Mouse (Mus musculus): ENCODE results near the gene Sf3a1.
A peak's percentile ranks its signal among the peaks of the same experiment; 100 is the strongest.
"Not testable (repeated sequence)": the region's sequence is repeated elsewhere in the genome, so short reads cannot be mapped to it uniquely, and the experiment has no call there.

The Sf3a1 gene

GRCm38 (mm10) chr11:4138964-4139363, 21.2 kb upstream of the Sf3a1 start:
- DNase-seq, result no peak

GRCm38 (mm10) chr11:4141505-4141904, 18.6 kb upstream of the Sf3a1 start:
- DNase-seq, result no peak

DNA sequence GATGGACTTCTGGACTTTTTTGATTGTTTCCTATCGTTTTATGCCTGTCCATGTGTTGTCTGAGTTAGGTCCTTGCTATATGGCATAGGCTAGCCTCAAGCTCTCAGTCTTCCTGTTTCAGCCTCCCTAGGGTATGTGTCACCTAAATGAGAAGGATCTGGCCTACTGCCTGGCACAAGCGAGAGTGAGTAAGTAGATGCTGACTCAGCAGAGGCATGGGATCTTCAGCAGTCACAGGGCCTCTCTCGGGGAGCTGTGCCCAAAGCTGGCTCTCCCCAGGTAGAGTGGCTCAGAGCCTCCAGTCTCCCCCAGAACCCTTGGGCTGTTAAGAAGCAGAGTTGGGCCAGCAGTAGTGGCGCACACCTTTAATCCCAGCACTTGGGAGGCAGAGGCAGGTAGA, 17.8 kb upstream of the Sf3a1 start:
- no peak for DNase-seq

- no peak for DNase-seq
Measured at GRCm38 (mm10) chr11:4143281-4144062, 16.7 kb upstream of the Sf3a1 start.

DNA sequence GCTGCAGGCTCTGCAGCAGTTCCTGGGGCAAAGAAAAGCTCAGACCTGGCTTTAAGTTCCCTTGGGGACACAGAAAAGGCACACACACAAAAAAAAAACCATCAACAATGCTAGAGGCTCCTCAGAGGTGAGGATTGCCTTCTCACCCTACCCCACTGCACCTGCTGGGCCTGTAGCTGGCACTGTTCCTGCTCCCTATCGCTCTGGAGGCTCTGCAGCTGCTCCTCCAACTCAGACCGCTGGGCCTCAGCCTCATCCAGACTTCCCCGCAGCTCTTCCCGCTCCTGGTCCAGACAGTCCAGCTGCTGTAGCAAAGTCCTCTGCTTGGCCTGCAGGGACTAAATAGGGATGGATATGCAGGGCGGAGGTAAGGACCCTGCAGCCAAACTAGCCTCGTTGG, 13.8 kb upstream of the Sf3a1 start:
- DNase-seq, result no peak

DNA sequence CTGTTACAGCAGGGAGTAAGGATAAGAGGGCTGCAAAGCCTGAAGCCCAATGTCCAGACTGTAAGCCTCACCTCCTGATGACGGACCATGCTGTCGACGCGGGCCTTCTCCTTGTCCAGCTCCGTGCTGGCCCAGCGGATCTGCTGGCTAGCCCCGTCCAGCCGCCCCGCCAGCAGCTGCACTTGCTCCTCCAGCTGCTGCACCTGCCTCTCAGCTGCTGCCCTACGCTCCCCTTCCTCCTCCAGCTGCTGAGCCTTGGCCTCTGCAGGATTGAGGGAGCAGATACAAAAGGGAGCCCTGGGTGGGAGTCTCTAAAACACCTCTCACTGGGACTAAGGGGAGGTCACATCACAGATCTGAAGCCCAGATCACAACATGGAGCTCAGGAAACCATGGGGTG, 13.1 kb upstream of the Sf3a1 start:
- no peak for DNase-seq

DNA sequence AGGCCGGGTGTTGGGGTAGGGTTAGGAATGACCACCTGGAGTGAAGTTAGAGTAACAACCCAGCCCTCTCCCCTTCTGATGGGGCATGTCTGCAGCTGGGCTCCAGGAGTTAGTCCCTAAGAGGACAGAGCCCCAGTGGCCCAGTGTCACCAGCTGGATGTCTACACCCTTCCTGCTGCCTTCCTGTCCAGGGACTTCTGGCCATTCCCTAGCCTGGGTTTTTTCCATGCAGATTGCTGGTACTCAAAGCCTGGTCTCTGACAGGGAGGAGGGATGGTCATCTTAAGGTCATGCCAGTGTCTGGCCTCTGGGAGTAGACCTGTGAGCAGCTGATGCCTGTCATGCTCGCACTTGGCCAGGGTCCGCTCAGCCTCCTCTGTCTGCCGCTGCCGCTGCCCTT, 12.0 kb upstream of the Sf3a1 start:
- DNase-seq, result no peak

DNA sequence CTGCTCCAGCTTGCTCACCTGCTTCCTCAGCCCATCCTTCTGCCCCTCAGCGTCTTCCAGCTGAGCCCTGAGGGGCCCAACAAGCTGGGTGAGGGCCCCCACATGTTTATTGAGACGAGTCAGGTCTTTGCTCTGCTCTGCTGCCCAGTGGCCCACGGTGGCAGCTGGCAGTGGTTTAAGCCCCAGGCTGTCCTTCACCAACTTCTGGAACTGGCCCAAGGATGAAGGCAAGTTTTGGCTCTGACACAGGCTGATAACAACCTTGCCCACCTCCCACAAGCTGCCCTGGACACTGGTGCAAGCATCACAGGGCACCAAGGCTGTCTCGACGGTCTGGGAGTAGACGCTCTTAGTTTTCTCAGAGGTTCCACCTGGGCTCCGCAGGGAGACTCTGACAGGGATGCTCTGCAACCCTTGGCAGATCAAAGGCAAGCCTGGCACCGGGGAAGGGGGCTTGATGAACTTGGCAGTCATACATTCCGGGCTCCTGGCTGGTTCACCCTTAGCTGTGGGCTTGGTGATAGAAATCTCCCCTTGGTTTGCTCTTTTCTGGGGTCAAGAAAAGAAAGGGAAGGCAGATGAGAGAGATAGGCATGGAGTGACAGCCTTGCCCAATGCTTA, 11.5 kb upstream of the Sf3a1 start:
- DNase-seq, result no peak

DNA sequence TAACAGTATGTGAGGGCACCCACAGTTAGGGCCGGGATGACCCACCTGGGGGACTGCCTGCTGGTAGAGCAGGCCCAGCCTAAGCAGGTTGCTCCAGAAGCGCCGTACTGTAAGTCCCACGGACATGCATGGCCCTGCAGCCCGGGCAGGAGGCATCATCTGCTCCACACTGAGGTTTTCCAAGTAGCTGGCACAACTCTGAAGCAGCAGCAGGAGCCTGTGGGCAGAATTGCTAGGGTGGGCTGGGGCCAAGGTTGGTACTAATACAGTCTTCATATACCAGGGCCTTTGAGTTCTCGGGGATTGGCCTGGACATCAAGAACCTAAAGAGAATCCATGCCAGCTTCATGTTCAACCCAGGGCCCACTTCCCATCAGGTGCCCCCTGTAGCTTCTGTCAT, 10.3 kb upstream of the Sf3a1 start:
- no peak for DNase-seq

- no peak for DNase-seq
Measured at GRCm38 (mm10) chr11:4153694-4154093, 6.5 kb upstream of the Sf3a1 start.

- no peak for DNase-seq
Measured at GRCm38 (mm10) chr11:4155641-4156040, 4.5 kb upstream of the Sf3a1 start.

DNA sequence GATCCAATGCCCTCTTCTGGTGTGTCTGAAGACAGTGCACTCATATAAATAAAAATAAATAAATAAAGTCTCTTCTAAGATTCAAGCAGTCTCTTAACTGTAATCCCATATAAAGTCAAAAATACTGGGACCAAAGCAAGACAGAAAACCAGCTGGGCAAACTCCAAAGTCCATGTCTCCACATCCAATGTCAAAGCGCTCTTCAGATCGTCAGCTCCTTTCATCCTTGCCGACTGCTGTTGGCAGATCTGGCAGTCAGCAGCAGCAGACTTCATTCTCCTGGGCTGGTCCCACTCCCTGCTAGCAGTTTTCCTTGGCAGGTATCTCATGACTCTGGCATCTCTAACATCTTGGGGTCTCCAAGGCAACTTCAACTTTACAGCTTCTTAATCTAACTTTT, 1.5 kb upstream of the Sf3a1 start:
- DNase-seq, result no peak

DNA sequence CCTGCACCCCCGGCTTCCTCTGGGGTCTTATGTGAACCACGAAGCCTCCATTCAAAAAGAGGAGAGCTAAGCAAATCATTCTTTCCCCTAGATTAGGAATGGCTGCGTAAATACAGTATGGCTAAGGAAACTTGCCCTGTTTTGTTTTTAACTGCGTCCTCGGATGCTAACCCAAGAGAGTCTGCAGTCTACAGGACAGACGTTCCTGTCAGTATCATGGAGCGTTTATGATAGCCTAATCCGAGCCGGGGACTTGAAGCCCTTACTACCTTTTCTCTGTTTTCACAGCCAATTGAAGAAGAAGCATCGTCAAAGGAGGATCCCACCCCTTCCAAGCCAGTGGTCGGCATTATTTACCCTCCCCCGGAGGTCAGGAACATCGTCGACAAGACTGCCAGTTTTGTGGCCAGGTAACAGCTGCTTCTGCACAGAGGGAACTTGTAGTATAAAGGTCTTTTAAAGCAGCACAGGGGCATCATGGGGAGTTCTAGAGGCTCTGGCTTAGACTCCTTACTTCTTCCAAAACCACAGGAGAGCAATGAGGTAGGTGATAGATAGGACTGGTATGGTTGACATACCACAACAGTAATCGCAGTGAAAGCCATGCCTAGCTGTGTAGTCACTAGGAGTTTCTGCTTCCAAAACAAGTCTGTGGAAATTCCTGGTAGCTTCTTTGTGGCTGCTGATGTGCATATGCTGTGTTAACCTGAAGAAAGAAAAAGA, 769 bp downstream of the Sf3a1 start:
- DNase-seq, result peak; percentile 24

DNA sequence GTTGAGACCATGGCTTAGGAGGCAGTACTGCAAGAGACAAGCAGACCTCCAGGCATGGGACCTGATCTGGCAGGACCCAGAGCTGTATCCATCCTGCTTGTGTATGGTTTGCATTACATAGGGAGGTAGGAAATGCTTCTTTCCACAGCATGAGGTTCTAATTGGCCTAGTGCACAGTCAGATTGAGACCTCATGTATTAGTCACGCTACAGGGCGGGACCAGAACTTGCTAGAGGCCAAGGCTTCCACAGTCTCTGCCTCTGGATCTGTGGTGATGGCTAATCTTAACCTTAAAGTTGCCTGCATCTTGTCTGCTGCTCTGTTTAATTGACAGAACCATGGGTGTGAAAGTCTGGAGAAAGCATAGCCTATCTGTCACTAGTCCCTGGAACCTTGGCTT, 4.6 kb downstream of the Sf3a1 start:
- DNase-seq, result no peak

DNA sequence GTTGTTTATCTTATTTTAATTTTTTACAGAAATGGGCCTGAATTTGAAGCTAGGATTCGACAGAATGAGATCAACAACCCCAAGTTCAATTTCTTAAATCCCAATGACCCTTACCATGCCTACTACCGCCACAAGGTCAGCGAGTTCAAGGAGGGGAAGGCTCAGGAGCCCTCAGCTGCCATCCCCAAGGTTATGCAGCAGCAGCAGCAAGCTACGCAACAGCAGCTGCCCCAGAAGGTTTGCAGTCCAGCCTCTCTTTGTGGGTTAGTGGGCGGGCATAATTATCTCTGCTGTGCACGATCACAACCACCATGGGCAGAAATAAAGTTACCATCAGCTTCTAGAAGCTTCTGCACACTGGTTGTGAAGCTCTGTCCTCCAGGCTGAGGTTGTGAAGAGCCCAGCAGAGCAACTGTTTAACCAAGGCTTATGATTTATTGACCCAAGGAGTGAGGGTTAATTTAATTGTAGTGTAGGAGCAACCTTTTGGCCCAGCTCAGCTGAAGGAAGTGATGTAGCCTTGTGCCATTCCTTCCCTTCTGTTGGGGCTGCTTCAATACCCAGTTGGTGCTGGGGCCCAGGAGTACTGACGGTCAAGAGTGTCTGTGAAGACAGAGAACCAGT, 6.4 kb downstream of the Sf3a1 start:
- no peak for DNase-seq

DNA sequence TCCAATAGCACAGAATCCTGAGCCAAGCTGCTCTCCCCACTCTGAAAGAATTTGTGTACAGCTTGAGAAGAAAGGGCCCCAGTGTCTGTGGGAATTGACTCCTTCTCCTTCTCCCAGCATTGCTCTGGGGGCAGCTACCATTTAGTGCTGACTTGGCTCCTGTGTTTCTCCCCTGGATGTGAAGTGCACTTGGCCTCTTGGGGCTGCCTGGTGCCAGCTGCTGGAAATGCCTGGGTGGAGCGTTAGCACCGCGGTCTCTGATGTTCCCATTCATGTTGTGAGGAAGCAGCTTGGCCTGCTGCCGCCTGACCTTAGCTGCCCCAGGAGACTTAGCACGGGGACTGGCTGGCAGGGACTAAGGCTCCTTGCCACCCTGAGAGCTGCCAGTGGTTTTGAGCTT, 14.4 kb downstream of the Sf3a1 start:
- DNase-seq, result peak; percentile 47

DNA sequence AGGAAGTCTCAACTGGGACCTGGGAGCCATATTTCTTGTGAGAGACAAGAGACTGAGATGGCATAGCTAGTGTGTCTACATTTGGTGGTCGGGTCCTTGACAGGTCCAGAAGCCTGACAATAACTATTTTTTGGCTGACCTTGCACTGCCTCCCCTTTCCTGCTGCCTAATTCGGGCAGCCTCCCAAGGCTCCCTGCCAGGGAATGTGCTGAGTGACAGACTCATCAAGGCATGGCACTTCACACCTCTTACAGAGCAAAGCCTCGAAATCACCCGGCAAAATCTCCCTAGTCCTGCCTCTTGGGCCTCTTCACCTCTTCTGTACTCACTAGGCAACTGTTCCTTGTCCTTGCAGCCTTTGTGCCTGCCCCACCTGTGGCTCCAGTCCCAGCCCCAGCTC, 17.6 kb downstream of the Sf3a1 start:
- no peak for DNase-seq

GRCm38 (mm10) chr11:4182061-4182460, 21.9 kb downstream of the Sf3a1 start:
- no peak for DNase-seq

DNA sequence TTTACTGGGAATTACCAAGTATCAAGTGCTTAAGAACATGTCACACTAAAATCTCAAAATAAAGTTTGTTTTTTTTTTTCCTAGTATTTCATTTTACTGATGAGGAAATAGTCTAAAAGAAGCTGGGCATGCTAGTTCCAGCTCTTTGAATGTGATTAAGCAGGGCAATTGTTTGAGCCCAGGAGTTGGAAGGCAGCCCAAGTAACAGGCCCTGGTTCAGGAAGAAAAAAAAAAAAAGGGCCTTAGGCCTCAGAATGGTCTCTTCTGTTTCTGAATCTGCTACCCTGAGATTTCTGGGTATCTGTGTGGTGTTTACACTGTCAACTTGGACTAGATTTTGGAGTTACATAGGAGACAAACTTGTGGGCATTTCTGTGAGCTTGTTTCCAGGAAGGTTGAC, 23.4 kb downstream of the Sf3a1 start:
- no peak for DNase-seq

- DNase-seq, result no peak
Measured at GRCm38 (mm10) chr11:4184251-4184952, 24.3 kb downstream of the Sf3a1 start.

DNA sequence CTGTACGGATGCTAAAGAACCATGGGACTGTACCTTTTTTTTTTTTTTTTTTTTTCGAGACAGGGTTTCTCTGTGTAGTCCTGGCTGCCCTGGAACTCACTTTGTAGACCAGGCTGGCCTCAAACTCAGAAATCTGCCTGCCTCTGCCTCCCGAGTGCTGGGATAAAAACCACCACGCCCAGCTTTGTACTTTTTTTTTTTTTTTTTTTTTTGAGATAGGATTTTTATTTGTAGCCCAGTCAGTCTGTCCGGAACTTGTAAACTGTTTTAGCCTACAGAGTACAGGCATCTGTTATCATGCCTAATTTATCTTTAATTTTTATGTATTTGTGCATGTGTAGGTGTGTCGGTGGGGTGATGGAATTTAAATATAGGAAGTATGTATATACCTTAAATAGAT, 25.3 kb downstream of the Sf3a1 start:
- not testable (repeated sequence) for DNase-seq

DNA sequence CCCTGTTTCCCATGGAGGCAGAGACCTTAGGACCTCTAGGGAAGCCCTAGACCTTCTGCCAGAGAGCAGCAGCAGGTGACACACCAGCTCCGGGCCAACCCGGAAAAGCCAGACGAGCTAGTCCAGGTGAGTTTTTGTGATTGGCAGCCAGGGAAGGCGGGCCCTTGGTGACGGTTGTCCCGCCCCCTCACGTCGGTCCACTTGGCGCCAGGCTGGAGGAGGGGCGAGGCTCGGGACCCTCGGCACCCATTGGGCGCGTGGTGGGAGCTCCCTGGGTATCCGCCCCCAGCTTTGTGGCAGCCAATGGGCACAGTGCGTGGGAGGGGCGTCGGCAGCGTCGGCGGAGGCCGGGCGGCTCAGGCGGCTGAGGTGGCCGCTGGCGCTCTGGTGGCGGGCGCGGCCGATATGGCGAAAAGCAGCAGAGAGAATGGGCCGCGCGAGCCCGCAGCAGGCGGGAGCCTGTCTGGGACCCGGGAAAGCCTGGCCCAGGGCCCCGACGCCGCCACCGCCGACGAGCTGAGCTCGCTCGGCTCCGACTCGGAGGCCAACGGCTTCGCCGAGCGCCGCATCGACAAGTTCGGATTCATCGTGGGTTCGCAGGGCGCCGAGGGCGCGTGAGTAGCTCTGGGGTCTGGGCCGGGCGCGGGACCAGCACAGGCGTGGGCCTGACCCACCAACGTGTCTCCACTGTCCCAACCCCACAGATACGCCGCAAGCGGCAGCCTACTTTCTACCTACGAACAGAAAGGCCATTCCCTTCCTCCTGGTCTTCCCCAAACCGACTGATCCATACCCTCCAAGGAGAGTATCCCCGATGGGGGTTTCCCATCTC, 26.6 kb downstream of the Sf3a1 start, which contains the start of gene Tbc1d10a:
Gene Tbc1d10a, plus strand, starts transcription at position 304 of the 832 bp plus-strand sequence.
- peak; percentile 99 for DNase-seq

Data from cerebellum, adult 9-11 months (tissue).